Mouse (Mus musculus) gastrocnemius, postnatal 10 days (tissue): Measurements from ENCODE around the gene Gm12258. TPM values are rescaled to one million over a fixed set of nuclear protein-coding genes. Genes with fewer than 3 reads are reported as not detected.
A peak's percentile ranks its signal among the peaks of the same experiment; 100 is the strongest.
"Not testable (repeated sequence)": the region's sequence is repeated elsewhere in the genome, so short reads cannot be mapped to it uniquely, and the experiment has no call there.

ENCODE experiments used
- DNase-seq: peaks from one replicate; pipeline ENCODE4 v3.0.0; 2021; ENCODE audit warnings: mixed read lengths
- long read RNA-seq, 2 experiments: library from polyadenylated mRNA; stranded (forward); transcript quantifications; one replicate each; pipeline ENCODE4 v2.0.0; 2021
- total RNA-seq, 2 experiments: library from RNA; stranded (reverse); gene quantifications; 2 replicates each; pipeline ENCODE4 v1.2.3; 2021

Gene Gm12258
- 1 to 10 TPM; 2.4 to 2.5 TPM for total RNA-seq
- long read RNA-seq, experiment 1, full-length matches to known transcripts, result 2 of 2 reads
- long read RNA-seq, experiment 1, partial matches to known transcripts, result 0 of 2 reads
- long read RNA-seq, experiment 1, other reads (novel, unspliced or antisense), result 0 of 2 reads
- long read RNA-seq, experiment 2, full-length matches to known transcripts, result 4 of 4 reads
- long read RNA-seq, experiment 2, partial matches to known transcripts, result 0 of 4 reads
- long read RNA-seq, experiment 2, other reads (novel, unspliced or antisense), result 0 of 4 reads

- peak; percentile 64 for DNase-seq
Measured at GRCm38 (mm10) chr11:58846919-58847461, at the start of gene Gm12258. Gm12258 (plus strand) TSS chr11:58847158.

GRCm38 (mm10) chr11:58799747-58800146 is 47.2 kb upstream of the Gm12258 start:
- DNase-seq, result no peak

- no peak for DNase-seq
Measured at GRCm38 (mm10) chr11:58801558-58802228, 45.3 kb upstream of the Gm12258 start, which contains the start of gene Fam183b. Fam183b (minus strand) TSS chr11:58801960.

GRCm38 (mm10) chr11:58803871-58804270 is 43.1 kb upstream of the Gm12258 start:
- DNase-seq, result no peak

- no peak for DNase-seq
Measured at GRCm38 (mm10) chr11:58804393-58804792, 42.6 kb upstream of the Gm12258 start.

- no peak for DNase-seq
Measured at GRCm38 (mm10) chr11:58812001-58812400, 35.0 kb upstream of the Gm12258 start.

GRCm38 (mm10) chr11:58814700-58815099 is 32.3 kb upstream of the Gm12258 start, which contains the start of gene Olfr313:
Olfr313 (plus strand) TSS chr11:58815000.
- DNase-seq, result not testable (repeated sequence)

- no peak for DNase-seq
Measured at GRCm38 (mm10) chr11:58815676-58816075, 31.3 kb upstream of the Gm12258 start.

- DNase-seq, result not testable (repeated sequence)
Measured at GRCm38 (mm10) chr11:58828937-58829336, 18.0 kb upstream of the Gm12258 start, which contains the start of gene Olfr312. Olfr312 (plus strand) TSS chr11:58829237.

GRCm38 (mm10) chr11:58829764-58830163 is 17.2 kb upstream of the Gm12258 start:
- no peak for DNase-seq

GRCm38 (mm10) chr11:58832541-58832940 is 14.4 kb upstream of the Gm12258 start:
- DNase-seq, result not testable (repeated sequence)

GRCm38 (mm10) chr11:58838951-58839350 is 8.0 kb upstream of the Gm12258 start, which contains the start of gene Olfr311:
Olfr311 (plus strand) TSS chr11:58839251.
- not testable (repeated sequence) for DNase-seq

GRCm38 (mm10) chr11:58847636-58848035 is 678 bp downstream of the Gm12258 start:
- no peak for DNase-seq

- no peak for DNase-seq
Measured at GRCm38 (mm10) chr11:58849731-58850130, 2.8 kb downstream of the Gm12258 start.

GRCm38 (mm10) chr11:58860744-58861143 is 13.8 kb downstream of the Gm12258 start:
- DNase-seq, result no peak

- peak; percentile 65 for DNase-seq
Measured at GRCm38 (mm10) chr11:58867039-58867953, 20.3 kb downstream of the Gm12258 start, which contains the start of gene 2810021J22Rik. 2810021J22Rik (plus strand) TSS chr11:58867216.

- DNase-seq, result no peak
Measured at GRCm38 (mm10) chr11:58867954-58868330, 21.0 kb downstream of the Gm12258 start.

GRCm38 (mm10) chr11:58870961-58871360 is 24.0 kb downstream of the Gm12258 start:
- no peak for DNase-seq

- no peak for DNase-seq
Measured at GRCm38 (mm10) chr11:58883756-58884155, 36.8 kb downstream of the Gm12258 start.

- DNase-seq, result no peak
Measured at GRCm38 (mm10) chr11:58890511-58890910, 43.6 kb downstream of the Gm12258 start.

- no peak for DNase-seq
Measured at GRCm38 (mm10) chr11:58894456-58894855, 47.5 kb downstream of the Gm12258 start.

- DNase-seq, result no peak
Measured at GRCm38 (mm10) chr11:58897485-58897884, 50.5 kb downstream of the Gm12258 start.
